Mouse (Mus musculus) kidney, postnatal 0 days (tissue): Measurements from ENCODE around the gene Gpr3. TPM values are rescaled to one million over a fixed set of nuclear protein-coding genes. Genes with fewer than 3 reads are reported as not detected.
A peak's percentile ranks its signal among the peaks of the same experiment; 100 is the strongest.

ENCODE experiments used
- ATAC-seq: fragments of 200-750 bp; cut with Nextera tagmentation; replicated peaks from 2 replicates; pipeline ENCODE4 v1.8.0; 2017; ENCODE audit warnings: low read depth, moderate number of reproducible peaks, moderate TSS enrichment, moderate library complexity; ENCODE audit not compliant: low FRiP score
- DNase-seq: peaks from one replicate; pipeline ENCODE4 v3.0.0-alpha.2; 2016; ENCODE audit warnings: low spot score
- H3K27ac ChIP-seq: fragments of 300-500 bp; sonication (generic); 2 replicates; pipeline ENCODE4 v1.5.1; 2014; ENCODE audit warnings: mild to moderate bottlenecking
- H3K27me3 ChIP-seq: fragments of 300-500 bp; sonication (generic); 2 replicates; pipeline ENCODE4 v1.6.1; 2014; ENCODE audit warnings: low read length, mixed read lengths; ENCODE audit not compliant: insufficient read depth
- H3K36me3 ChIP-seq: fragments of 300-500 bp; sonication (generic); 2 replicates; pipeline ENCODE4 v1.6.1; 2014; ENCODE audit warnings: low read length, mixed read lengths; ENCODE audit not compliant: insufficient read depth
- H3K4me1 ChIP-seq: fragments of 300-500 bp; sonication (generic); replicated peaks from 2 replicates; pipeline ENCODE4 v1.6.1; 2014; ENCODE audit warnings: antibody characterized with exemption, low read length, mixed read lengths; ENCODE audit not compliant: insufficient read depth
- H3K4me2 ChIP-seq: fragments of 300-500 bp; sonication (generic); 2 replicates; pipeline ENCODE4 v1.6.1; 2014; ENCODE audit warnings: mild to moderate bottlenecking, low read length, moderate library complexity, mixed read lengths
- H3K4me3 ChIP-seq: fragments of 300-500 bp; sonication (generic); replicated peaks from 2 replicates; pipeline ENCODE4 v1.5.1; 2014; ENCODE audit warnings: low read depth, low read length
- H3K9ac ChIP-seq: fragments of 300-500 bp; sonication (generic); 2 replicates; pipeline ENCODE4 v1.6.1; 2014; ENCODE audit warnings: low read depth, low read length
- H3K9me3 ChIP-seq: fragments of 300-500 bp; sonication (generic); replicated peaks from 2 replicates; pipeline ENCODE4 v1.6.1; 2016; ENCODE audit warnings: low read length, inconsistent platforms, mixed read lengths
- CTCF ChIP-seq: IDR thresholded peaks from 2 replicates; pipeline ENCODE4 v1.5.1; 2016; ENCODE audit warnings: antibody characterized with exemption, low read depth, mild to moderate bottlenecking, moderate library complexity
- WGBS: fragments of 180-500 bp; shearing (Covaris S2); extraction: QIAGEN DNeasy Blood & Tissue Kit; methylation state at CpG from one replicate; pipeline ENCODE4 v1.1.7; 2014; 5-methylcytosine and 5-hydroxymethylcytosine counted together
- polyA plus RNA-seq: library from polyadenylated mRNA; unstranded; fragments of >200 nt; fragmentation: Nextera tagmentation; extraction: Ambion mirVana; gene quantifications from 2 replicates; pipeline ENCODE4 v1.2.1, GENCODE M21; 2015

Gpr3 gene
- polyA plus RNA-seq, 1 experiment from 2014 or later: 0.54 TPM

- DNase-seq (no peak), ATAC-seq (no peak)
- H3K36me3 ChIP-seq: no peaks in the 10 kb centered on the region
- no peaks in the 10 kb centered on the region for H3K9me3 ChIP-seq
- H3K9ac ChIP-seq: 0 out of 2 replicates have a peak overlapping the region, but pooled peaks have one; percentile 8
- H3K27ac ChIP-seq: peak overlapping the region; percentile 42; the same call in 1 of the 2 replicates
- WGBS: 19% methylated on average over 7 of the region's 7 CpGs
- no peak overlapping the region for H3K4me3 ChIP-seq
- H3K27me3 ChIP-seq: no peaks in the 10 kb centered on the region
- H3K4me2 ChIP-seq: no peak overlapping the region
- TF ChIP-seq CTCF: no peak
- peaks cover 14% of the 10 kb centered on the region for H3K4me1 ChIP-seq
Measured at GRCm38 (mm10) chr4:133204379-133204778, 8.0 kb downstream of the Gpr3 start.

- Histone ChIP-seq H3K9me3 (no peaks in the 10 kb centered on the region), H3K9ac (no peak overlapping the region), H3K4me3 (no peak overlapping the region), H3K36me3 (no peaks in the 10 kb centered on the region), H3K27me3 (no peaks in the 10 kb centered on the region), H3K4me2 (no peak overlapping the region), H3K4me1 (peaks cover 20% of the 10 kb centered on the region), H3K27ac (no peak overlapping the region)
- TF ChIP-seq CTCF: no peak
- DNase-seq (no peak), ATAC-seq (no peak)
- 69% methylated on average over 3 of the region's 3 CpGs for WGBS
Measured at GRCm38 (mm10) chr4:133203591-133203990, 8.7 kb downstream of the Gpr3 start.

- H3K4me2 ChIP-seq: no peak overlapping the region
- ATAC-seq (no peak), DNase-seq (no peak)
- no peak overlapping the region for H3K27ac ChIP-seq
- no peaks in the 10 kb centered on the region for H3K36me3 ChIP-seq
- no peak overlapping the region for H3K9ac ChIP-seq
- WGBS: 73% methylated on average over 3 of the region's 3 CpGs
- no peak overlapping the region for H3K4me3 ChIP-seq
- no peak for TF ChIP-seq CTCF
- H3K27me3 ChIP-seq: no peaks in the 10 kb centered on the region
- H3K9me3 ChIP-seq: no peaks in the 10 kb centered on the region
- peaks cover 33% of the 10 kb centered on the region for H3K4me1 ChIP-seq
Measured at GRCm38 (mm10) chr4:133202254-133202653, 10.1 kb downstream of the Gpr3 start.

- Histone ChIP-seq H3K27ac (peak overlapping the region; percentile 77), H3K27me3 (no peaks in the 10 kb centered on the region), H3K9ac (0 out of 2 replicates have a peak overlapping the region, but pooled peaks have one; percentile 35), H3K4me1 (peaks cover 36% of the 10 kb centered on the region), H3K36me3 (peaks cover 2% of the 10 kb centered on the region), H3K9me3 (no peaks in the 10 kb centered on the region), H3K4me3 (no peak overlapping the region), H3K4me2 (no peak overlapping the region)
- ATAC-seq (peak; percentile 46), DNase-seq (peak; percentile 78)
- WGBS: 47% methylated on average over 8 of the region's 8 CpGs
- TF ChIP-seq CTCF: peak; percentile 86
Measured at GRCm38 (mm10) chr4:133201006-133201771, 11.1 kb downstream of the Gpr3 start.

- ATAC-seq: no peak
- TF ChIP-seq CTCF: 0 out of 2 replicates have a peak, but pooled peaks have one; percentile 1
- Histone ChIP-seq H3K4me3 (no peak overlapping the region), H3K4me1 (peaks cover 36% of the 10 kb centered on the region), H3K36me3 (peaks cover 10% of the 10 kb centered on the region), H3K9me3 (no peaks in the 10 kb centered on the region), H3K27ac (peak overlapping the region; percentile 77), H3K4me2 (0 out of 2 replicates have a peak overlapping the region, but pooled peaks have one; percentile 18), H3K9ac (no peak overlapping the region), H3K27me3 (no peaks in the 10 kb centered on the region)
- DNase-seq: no peak
- WGBS: 45% methylated on average over 21 of the region's 21 CpGs
Measured at GRCm38 (mm10) chr4:133200343-133200742, 12.0 kb downstream of the Gpr3 start.

GRCm38 (mm10) chr4:133199743-133200142, 12.6 kb downstream of the Gpr3 start:
- WGBS: 63% methylated on average over 6 of the region's 6 CpGs
- no peak for DNase-seq
- no peak for ATAC-seq
- Histone ChIP-seq H3K9me3 (no peaks in the 10 kb centered on the region), H3K4me3 (no peak overlapping the region), H3K9ac (no peak overlapping the region), H3K4me1 (peaks cover 36% of the 10 kb centered on the region), H3K27ac (peak overlapping the region; percentile 88), H3K27me3 (no peaks in the 10 kb centered on the region), H3K36me3 (peaks cover 11% of the 10 kb centered on the region), H3K4me2 (no peak overlapping the region)
- TF ChIP-seq CTCF: no peak
